Comparison of ENCODE assay signal across 28 mouse cellular contexts in the genomic region with DNA sequence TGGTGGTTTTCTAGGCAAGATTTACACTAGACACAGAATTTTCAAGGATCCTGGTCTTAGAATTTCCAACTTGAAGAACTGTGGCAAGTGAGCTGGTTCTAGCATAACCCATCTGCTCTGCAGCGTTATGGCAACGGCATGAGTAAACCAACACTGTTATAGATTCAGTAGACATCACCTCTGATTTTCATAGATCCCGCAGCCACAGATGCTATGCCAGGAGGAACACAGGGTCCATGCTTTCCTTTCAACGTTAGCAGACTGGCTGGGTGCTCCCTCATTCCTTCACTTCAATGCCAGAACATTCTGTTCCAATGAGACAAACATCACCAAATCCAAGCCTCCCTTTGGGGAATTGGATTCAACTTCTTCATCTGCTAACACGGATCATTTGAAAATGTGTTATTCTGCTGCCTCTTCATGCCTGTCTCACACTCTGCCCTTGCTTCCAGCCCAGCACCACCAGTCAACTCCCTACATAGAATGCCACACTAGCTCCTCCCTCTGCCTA.
DNase-seq lines count a peak whose midpoint lies in the region; TF ChIP-seq lines count a peak whose summit lies in the region.
"Had no signal": no experiment of that assay in that cellular context is flagged by ENCODE, and none has a peak within 500 bp of the region (broad histone marks: within the 10 kb centered on the region; RNA-seq: fewer than 3 reads in every experiment).

No protein-coding gene starts in this region.

- peak; percentile 69 for DNase-seq in gastrocnemius, adult 18-20 months (ENCODE audit: low spot score)
- no peak for DNase-seq in gastrocnemius, postnatal 10 days
- DNase-seq in layer of hippocampus, adult 9-11 months = peak; percentile 25
- no peak for DNase-seq in layer of hippocampus, adult 2 months (ENCODE audit: low spot score in 2 of 2)
- peak; percentile 30 for DNase-seq in brain, adult 2 months (ENCODE audit: low read depth, low spot score)
- peak; percentile 28 for DNase-seq in brain, embryonic 14.5 days (ENCODE audit: low read depth)
- DNase-seq in retina, postnatal 1 day = no peak
- DNase-seq: adrenal gland, postnatal 25 days; B cell, adult 2 months; cerebellum, adult 8-10 months; cerebellum, postnatal 25 days; gastrocnemius, adult 2 months; kidney, adult 18-20 months; kidney, postnatal 25 days; left cerebral cortex, postnatal 4 days; liver, embryonic 13.5 days; thymus, adult 18-20 months; thymus, postnatal 25 days had no signal

- H3K4me3 ChIP-seq in layer of hippocampus, adult 2 months = no peak overlapping the region
- H3K4me3 ChIP-seq: embryonic facial prominence, embryonic 10.5 days; embryonic facial prominence, embryonic 15.5 days; gastrocnemius, adult 2 months; heart, embryonic 15.5 days; kidney, embryonic 15.5 days; limb, embryonic 15.5 days; liver, embryonic 13.5 days; midbrain, embryonic 13.5 days; neural tube, embryonic 13.5 days; stomach, embryonic 15.5 days had no signal

- no peak overlapping the region for H3K27ac ChIP-seq in layer of hippocampus, adult 2 months
- H3K27ac ChIP-seq: embryonic facial prominence, embryonic 10.5 days; embryonic facial prominence, embryonic 15.5 days; gastrocnemius, adult 2 months; heart, embryonic 15.5 days; hindbrain, embryonic 14.5 days; kidney, embryonic 15.5 days; limb, embryonic 15.5 days; liver, embryonic 13.5 days; macrophage; midbrain, embryonic 13.5 days; neural tube, embryonic 13.5 days; stomach, embryonic 15.5 days had no signal

- no peak for TF ChIP-seq POLR2A in brain, embryonic 14.5 days (IDR thresholded peaks at IDR 0.05; ENCODE audit: borderline replicate concordance, extremely low read depth, insufficient read depth, insufficient read length, poor library complexity, severe bottlenecking)

- no peak for TF ChIP-seq CTCF in layer of hippocampus, adult 2 months (conservative IDR thresholded peaks at IDR 0.05)
- TF ChIP-seq CTCF in brain, embryonic 14.5 days (IDR thresholded peaks at IDR 0.05; ENCODE audit: borderline replicate concordance, extremely low read depth, insufficient read depth, insufficient read length) = no peak

Comparison
In these comparisons a context has a peak if more than half of its experiments do, and no peak if none do; other contexts are left out.
1. DNase-seq: peak in gastrocnemius, adult 18-20 months (single experiment), layer of hippocampus, adult 9-11 months (single experiment), brain, adult 2 months (single experiment) and brain, embryonic 14.5 days (single experiment); none in gastrocnemius, postnatal 10 days (single experiment), layer of hippocampus, adult 2 months (0 of 2) and retina, postnatal 1 day (single experiment).